Mouse (Mus musculus) ES-CJ7 (cell line): ENCODE measurements around the gene Slamf9.
A peak's percentile ranks its signal among the peaks of the same experiment; 100 is the strongest.

ENCODE experiments used
- DNase-seq: peaks from one replicate; pipeline ENCODE4 v3.0.0; 2011; ENCODE audit warnings: low read depth, low spot score

Slamf9 gene

GRCm38 (mm10) chr1:172461602-172462001 lies 13.6 kb upstream of the Slamf9 start:
- no peak for DNase-seq

GRCm38 (mm10) chr1:172462534-172462933 lies 12.6 kb upstream of the Slamf9 start:
- DNase-seq: no peak

GRCm38 (mm10) chr1:172463387-172464333 lies 11.5 kb upstream of the Slamf9 start:
- no peak for DNase-seq

- peak; percentile 66 for DNase-seq
These were observed 6.8 kb upstream of the Slamf9 start for GRCm38 (mm10) chr1:172468301-172468877.

- no peak for DNase-seq
These were observed 5.8 kb upstream of the Slamf9 start for GRCm38 (mm10) chr1:172469373-172469772.

- DNase-seq: no peak
These were observed 5.2 kb upstream of the Slamf9 start for GRCm38 (mm10) chr1:172469810-172470448.

- DNase-seq: no peak
These were observed 2.2 kb upstream of the Slamf9 start for GRCm38 (mm10) chr1:172472909-172473308.

- no peak for DNase-seq
These were observed 962 bp upstream of the Slamf9 start for GRCm38 (mm10) chr1:172474196-172474595.

- DNase-seq: no peak
These were observed 2.9 kb downstream of the Slamf9 start for GRCm38 (mm10) chr1:172478020-172478419.

GRCm38 (mm10) chr1:172480376-172480775 lies 5.2 kb downstream of the Slamf9 start:
- DNase-seq: no peak

GRCm38 (mm10) chr1:172481111-172481510 lies 6.0 kb downstream of the Slamf9 start:
- DNase-seq: no peak

GRCm38 (mm10) chr1:172481540-172482280 lies 6.6 kb downstream of the Slamf9 start, which contains the start of gene Igsf9:
Igsf9 (plus strand) TSS chr1:172481788.
- DNase-seq: peak; percentile 98

- DNase-seq: no peak
These were observed 7.6 kb downstream of the Slamf9 start for GRCm38 (mm10) chr1:172482518-172483360.

GRCm38 (mm10) chr1:172483361-172483660 lies 8.2 kb downstream of the Slamf9 start:
- DNase-seq: peak; percentile 38

GRCm38 (mm10) chr1:172484236-172484635 lies 9.1 kb downstream of the Slamf9 start:
- DNase-seq: no peak

- DNase-seq: no peak
These were observed 9.5 kb downstream of the Slamf9 start for GRCm38 (mm10) chr1:172484671-172485070.

GRCm38 (mm10) chr1:172485821-172486220 lies 10.7 kb downstream of the Slamf9 start:
- DNase-seq: no peak

GRCm38 (mm10) chr1:172486236-172486635 lies 11.1 kb downstream of the Slamf9 start:
- no peak for DNase-seq

GRCm38 (mm10) chr1:172486651-172487050 lies 11.5 kb downstream of the Slamf9 start:
- no peak for DNase-seq

GRCm38 (mm10) chr1:172487859-172488258 lies 12.7 kb downstream of the Slamf9 start:
- no peak for DNase-seq

GRCm38 (mm10) chr1:172488831-172489230 lies 13.7 kb downstream of the Slamf9 start:
- DNase-seq: no peak
